In genomic region chr9:101690402-101690861, GRCm38 (mm10) we compare ENCODE assay signal across 10 mouse cellular contexts.
DNase-seq lines count a peak whose midpoint lies in the region; ATAC-seq and TF ChIP-seq lines count a peak whose summit lies in the region.
"Had no signal": no experiment of that assay in that cellular context is flagged by ENCODE, and none has a peak within 500 bp of the region (broad histone marks: within the 10 kb centered on the region; RNA-seq: fewer than 3 reads in every experiment).

No protein-coding gene starts in this region.

- H3K27me3 ChIP-seq in forebrain, postnatal 0 days (ENCODE audit: insufficient read depth, low read length): no peaks in the 10 kb centered on the region
- peaks cover 36% of the 10 kb centered on the region for H3K27me3 ChIP-seq in limb, embryonic 13.5 days
- H3K27me3 ChIP-seq in stomach, embryonic 14.5 days (ENCODE audit: control insufficient read depth, insufficient read depth, low read length): no peaks in the 10 kb centered on the region

- peak overlapping the region; percentile 44 for H3K4me3 ChIP-seq in layer of hippocampus, adult 2 months
- peak overlapping the region; percentile 28 for H3K4me3 ChIP-seq in forebrain, postnatal 0 days (ENCODE audit: low read depth, low read length)
- peak overlapping the region; percentile 25; the same call in 1 of the 2 replicates for H3K4me3 ChIP-seq in limb, embryonic 13.5 days
- peak overlapping the region; percentile 4; the same call in 1 of the 2 replicates for H3K4me3 ChIP-seq in stomach, embryonic 14.5 days (ENCODE audit: low read depth, low read length)

- H3K27ac ChIP-seq in layer of hippocampus, adult 2 months: no peak overlapping the region
- peak overlapping the region; percentile 75 for H3K27ac ChIP-seq in forebrain, postnatal 0 days (ENCODE audit: low read depth, low read length)
- H3K27ac ChIP-seq in limb, embryonic 13.5 days: no peak overlapping the region
- no peak overlapping the region for H3K27ac ChIP-seq in stomach, embryonic 14.5 days (ENCODE audit: low read length)
- H3K27ac ChIP-seq: liver, embryonic 14.5 days had no signal

- H3K4me2 ChIP-seq in forebrain, postnatal 0 days (ENCODE audit: low read depth): peak overlapping the region; percentile 59
- peak overlapping the region; percentile 54 for H3K4me2 ChIP-seq in limb, embryonic 13.5 days (replicated peaks)
- peak overlapping the region; percentile 32 for H3K4me2 ChIP-seq in stomach, embryonic 14.5 days (replicated peaks; ENCODE audit: low read depth, low read length)

- no peak for TF ChIP-seq CTCF in layer of hippocampus, adult 2 months (conservative IDR thresholded peaks at IDR 0.05)
- no peak for TF ChIP-seq CTCF in forebrain, postnatal 0 days (IDR thresholded peaks at IDR 0.05; ENCODE audit: low read depth)

- H3K9me3 ChIP-seq in forebrain, postnatal 0 days (ENCODE audit: low read length): no peaks in the 10 kb centered on the region
- no peaks in the 10 kb centered on the region for H3K9me3 ChIP-seq in limb, embryonic 13.5 days
- H3K9me3 ChIP-seq in stomach, embryonic 14.5 days (ENCODE audit: control insufficient read depth, low read depth, low read length): no peaks in the 10 kb centered on the region

- ATAC-seq in forebrain, postnatal 0 days: peak; percentile 39
- ATAC-seq in limb, embryonic 13.5 days (ENCODE audit: low FRiP score, low read depth): 0 out of 2 replicates have a peak, but pooled peaks have one; percentile 40
- ATAC-seq in stomach, embryonic 14.5 days (ENCODE audit: insufficient number of reproducible peaks, insufficient read depth, low FRiP score, low read depth): peak; percentile 23; the same call in 1 of the 2 replicates
- ATAC-seq: CD4-positive, CD25-positive, alpha-beta regulatory T cell, adult 4 months had no signal

- H3K9ac ChIP-seq in forebrain, postnatal 0 days: peak overlapping the region; percentile 64
- peak overlapping the region; percentile 56; the same call in 1 of the 2 replicates for H3K9ac ChIP-seq in limb, embryonic 13.5 days
- no peak overlapping the region for H3K9ac ChIP-seq in stomach, embryonic 14.5 days (replicated peaks; ENCODE audit: low read depth, low read length)
- H3K9ac ChIP-seq: liver, embryonic 14.5 days had no signal

- no peaks in the 10 kb centered on the region for H3K36me3 ChIP-seq in forebrain, postnatal 0 days (ENCODE audit: insufficient read depth)
- H3K36me3 ChIP-seq in limb, embryonic 13.5 days: no peaks in the 10 kb centered on the region
- no peaks in the 10 kb centered on the region for H3K36me3 ChIP-seq in stomach, embryonic 14.5 days (ENCODE audit: control insufficient read depth, insufficient read depth, low read length)

- H3K4me1 ChIP-seq in forebrain, postnatal 0 days (ENCODE audit: insufficient read depth): no peaks in the 10 kb centered on the region; the same call in 1 of the 2 replicates
- H3K4me1 ChIP-seq in limb, embryonic 13.5 days: 0 out of 2 replicates have a peak, but pooled peaks cover 3% of the 10 kb centered on the region
- peaks cover 5% of the 10 kb centered on the region; the same call in 1 of the 2 replicates for H3K4me1 ChIP-seq in stomach, embryonic 14.5 days (ENCODE audit: control insufficient read depth, insufficient read depth, low read length)

- no peak for DNase-seq in layer of hippocampus, adult 2 months (ENCODE audit: low spot score in 2 of 2)
- no peak for DNase-seq in layer of hippocampus, adult 9-10 months (ENCODE audit: low spot score)
- DNase-seq in forebrain, postnatal 0 days: no peak
- DNase-seq in MN1 (ENCODE audit: low spot score): no peak
- DNase-seq in cerebellum, adult 9-11 months: no peak
- DNase-seq in adrenal gland, postnatal 10 days: no peak

- WGBS in forebrain, postnatal 0 days: 4% methylated on average over 12 of the region's 12 CpGs
- 21% methylated on average over 12 of the region's 12 CpGs for WGBS in limb, embryonic 13.5 days
- 17% methylated on average over 12 of the region's 12 CpGs for WGBS in stomach, embryonic 14.5 days
